Mouse (Mus musculus) liver, embryonic 14.5 days (tissue): ENCODE results near the gene Kif13a.

Experiments
- CTCF ChIP-seq: IDR thresholded peaks from 2 replicates; pipeline ENCODE4 v1.5.1; 2016; ENCODE audit warnings: antibody characterized with exemption, low read depth, control low read depth
- EP300 ChIP-seq: IDR thresholded peaks from 2 replicates; pipeline ENCODE4 v1.6.1; 2016; ENCODE audit warnings: antibody characterized with exemption, low read depth

DNA sequence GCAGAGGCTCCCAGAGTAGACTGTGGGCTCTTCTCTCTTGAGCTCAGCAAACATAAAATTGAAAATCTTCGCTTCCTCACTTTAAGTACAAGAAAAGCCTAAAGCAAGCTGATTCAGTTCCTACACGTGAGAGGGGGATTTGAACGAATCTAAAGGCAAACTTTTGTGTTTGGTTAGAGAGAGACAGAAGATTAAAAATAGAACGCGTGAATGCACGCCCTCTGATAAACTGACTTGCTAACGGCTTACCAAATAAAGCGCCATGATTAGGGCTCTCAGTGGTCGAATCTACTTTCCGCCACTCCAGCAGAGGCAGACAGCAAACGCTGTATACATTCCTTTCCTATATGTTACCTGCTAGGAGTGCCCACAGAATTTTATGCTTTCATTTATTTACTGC, 31.3 kb downstream of the Kif13a start:
- peak; percentile 27; the same call in 1 of the 2 replicates for TF ChIP-seq EP300
- TF ChIP-seq CTCF = no peak
